Mouse (Mus musculus): ENCODE measurements at regions not wholly inside any gene's neighbourhood (a gene's known extent, or its start where the extent isn't known, plus 50 kb on each side); places are given as distances from the start of the nearest gene placed in this dataset.

DNA sequence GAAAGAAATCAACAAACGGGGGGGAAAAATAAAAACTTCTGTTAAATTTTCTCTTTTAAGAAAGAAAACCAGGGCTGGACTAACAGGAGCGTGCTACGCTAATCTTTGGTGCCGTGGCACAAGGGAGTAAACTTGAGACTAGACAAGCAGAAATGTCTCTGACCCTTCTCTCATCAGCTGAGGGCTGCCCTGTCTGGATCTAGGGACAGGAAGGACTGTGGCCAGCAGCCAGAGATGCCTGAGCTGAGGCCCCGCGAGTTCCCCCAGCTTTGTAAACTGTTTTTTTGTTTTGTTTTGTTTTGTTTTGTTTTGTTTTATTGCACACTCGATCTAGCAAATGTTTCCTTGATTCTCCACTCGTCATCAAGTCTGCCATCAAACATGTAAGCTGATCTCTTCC is 239.4 kb upstream of the Lrig3 start:
- no peak for DNase-seq

- no peak for DNase-seq
Measured at GRCm38 (mm10) chr10:125735744-125736494, 230.0 kb upstream of the Lrig3 start.

- no peak for DNase-seq
Measured at GRCm38 (mm10) chr10:125743181-125743580, 222.8 kb upstream of the Lrig3 start.

DNA sequence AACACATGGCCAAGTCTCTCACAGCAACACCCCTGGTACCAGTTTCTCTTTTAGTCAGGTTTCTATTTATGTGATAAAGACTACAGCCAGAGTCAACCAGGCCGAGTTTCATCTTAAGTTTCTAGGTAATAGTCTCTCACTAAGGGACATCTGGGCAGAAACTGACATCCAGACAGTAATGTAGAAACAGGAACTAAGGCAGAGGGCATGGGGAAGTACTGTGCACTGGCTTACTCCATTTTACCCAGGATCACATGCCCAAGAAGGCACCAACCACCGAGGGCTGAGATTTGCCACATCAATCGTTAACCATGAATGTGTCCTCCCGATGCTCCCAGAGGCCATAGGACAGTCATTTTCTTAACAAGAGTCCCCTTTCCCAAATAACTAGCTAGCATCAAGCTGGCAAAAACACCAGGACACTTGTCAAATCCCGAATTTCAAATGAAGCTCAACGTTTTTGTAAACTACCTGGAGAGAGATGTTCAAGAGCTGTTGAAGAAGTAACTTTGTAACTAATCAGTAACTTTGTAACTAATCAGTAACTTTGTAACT is 216.9 kb upstream of the Lrig3 start:
- no peak for DNase-seq

DNA sequence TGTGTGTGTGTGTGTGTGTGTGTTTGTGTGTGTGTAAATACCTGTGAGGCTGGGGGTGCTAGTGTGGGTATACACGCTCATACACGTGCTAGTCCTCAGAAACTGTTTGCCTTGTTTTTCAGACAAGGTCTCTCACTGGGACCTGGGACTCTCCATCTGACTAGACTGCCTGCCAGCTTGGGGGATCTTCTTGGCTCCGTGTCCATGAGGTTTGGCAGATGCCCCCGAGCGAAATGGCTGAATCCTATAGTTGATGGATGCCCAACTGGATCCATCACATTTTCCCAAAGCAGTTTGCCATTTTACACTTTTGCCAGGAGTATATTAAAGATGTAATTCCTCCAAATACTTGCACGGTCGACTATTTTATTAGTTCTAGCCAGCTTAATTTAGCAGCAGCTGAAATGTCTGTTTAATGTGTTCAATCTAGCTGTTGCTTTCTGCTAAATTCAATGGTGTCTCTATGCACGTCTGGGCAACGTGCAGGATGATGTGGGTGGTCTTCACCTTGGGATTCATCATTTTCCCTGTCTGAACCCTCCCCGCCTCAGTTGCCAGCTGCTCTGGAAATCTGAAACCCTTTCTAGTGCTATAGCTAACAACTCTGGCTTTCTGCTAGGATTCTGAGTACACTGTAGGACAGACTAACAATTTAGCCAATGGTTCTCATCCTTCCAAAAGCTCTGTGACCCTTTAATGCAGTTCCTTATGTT is 213.3 kb upstream of the Lrig3 start:
- DNase-seq, result no peak

- no peak for DNase-seq
Measured at GRCm38 (mm10) chr10:125759171-125759570, 206.8 kb upstream of the Lrig3 start.

DNA sequence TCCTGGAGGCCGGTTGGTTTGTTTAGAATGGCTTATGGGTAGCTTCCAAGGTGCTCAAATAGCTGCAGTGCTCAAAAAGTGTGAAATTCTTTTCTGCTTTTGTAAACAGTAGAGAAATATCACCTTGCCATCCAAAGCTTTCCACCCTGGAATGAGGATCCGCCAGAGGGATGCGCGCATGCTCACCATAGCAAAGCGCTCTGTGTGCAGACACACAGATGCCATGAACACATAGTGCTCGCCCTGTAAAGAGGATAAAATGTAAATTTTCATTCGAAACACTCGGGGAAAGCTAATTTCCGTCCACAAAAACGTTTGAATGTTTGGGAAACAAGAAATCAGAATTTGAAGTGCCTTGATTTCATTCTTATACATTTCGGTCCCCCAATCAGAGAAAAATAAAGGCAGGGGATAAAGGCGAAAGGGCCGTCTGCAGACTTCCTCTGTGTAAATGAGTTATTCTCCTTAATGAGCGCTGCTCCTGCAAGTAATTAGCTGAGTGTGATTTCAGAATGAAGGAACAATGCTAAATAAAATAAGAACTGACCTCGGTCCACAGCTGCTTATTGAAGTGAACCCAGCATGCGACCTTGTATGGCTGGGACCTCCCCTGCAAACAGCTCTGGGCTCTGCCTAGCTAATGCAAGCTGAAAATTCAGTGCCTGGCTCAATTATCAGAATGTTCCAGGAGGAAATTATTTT is 203.4 kb upstream of the Lrig3 start:
- no peak for DNase-seq

DNA sequence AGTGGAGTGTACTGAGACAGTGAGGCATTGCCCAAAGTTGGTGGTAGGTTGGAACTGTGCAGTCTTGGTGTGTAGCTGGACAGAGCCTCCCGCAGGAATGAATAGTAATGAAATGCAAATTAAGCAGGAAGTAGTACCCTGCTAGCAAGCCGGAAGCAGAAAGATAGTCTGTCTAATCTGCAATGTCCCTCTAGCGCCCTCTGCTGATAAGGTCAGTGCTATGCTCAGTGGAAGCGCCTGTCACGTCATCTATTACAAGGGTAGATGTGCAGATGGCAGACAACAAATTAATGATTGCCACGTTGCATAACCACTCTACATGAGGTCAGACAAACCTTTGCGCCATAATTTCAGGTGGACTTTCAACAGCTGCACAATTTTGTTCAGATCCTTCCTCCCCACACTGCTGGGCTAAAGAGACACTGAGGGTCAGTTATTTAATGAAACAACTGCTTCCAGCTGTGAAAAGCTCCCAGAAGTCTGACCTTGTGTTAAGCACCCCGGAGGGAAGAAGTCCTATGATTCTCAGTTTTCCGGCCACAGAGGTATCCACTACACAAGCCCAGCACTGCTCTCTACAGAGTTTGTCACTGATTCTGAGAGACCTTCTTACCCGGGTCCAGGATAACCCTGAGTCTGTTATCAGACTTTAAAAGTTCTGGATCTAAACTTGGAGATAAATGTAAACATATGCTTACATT is 201.4 kb upstream of the Lrig3 start:
- DNase-seq, result peak; percentile 30

DNA sequence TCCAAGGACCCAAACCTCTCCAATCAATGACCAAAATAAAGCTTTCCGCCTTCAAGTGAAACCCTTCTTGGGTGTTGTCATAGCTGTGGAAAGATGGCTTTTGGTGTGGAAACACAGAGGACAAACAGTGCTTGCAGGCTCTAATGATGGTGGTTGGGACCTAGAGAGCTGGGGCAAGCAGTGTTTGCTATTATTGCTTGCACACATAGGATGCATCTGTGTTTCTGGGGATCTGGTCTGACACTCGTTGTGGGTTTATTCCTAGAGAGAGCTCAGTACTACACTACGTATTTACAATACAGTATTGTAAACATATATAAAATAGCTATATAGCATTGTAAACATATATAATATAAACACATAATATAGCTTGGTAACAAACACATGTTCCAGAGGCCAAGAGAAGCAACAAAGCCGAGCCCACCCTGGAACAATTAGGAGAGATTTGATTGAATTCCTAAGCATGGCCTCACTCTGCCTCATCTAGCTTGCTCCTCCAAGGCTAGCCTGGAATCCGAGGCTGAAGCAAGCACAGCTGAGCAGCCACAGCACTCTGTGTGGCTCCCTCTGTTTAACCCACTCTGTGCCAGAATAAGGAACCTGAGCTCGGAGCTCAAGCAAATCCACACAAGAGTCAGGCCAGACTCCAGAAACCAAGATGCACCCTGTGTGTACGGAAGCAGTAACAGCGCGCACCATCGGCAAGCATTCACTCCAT is 200.7 kb upstream of the Lrig3 start:
- no peak for DNase-seq

DNA sequence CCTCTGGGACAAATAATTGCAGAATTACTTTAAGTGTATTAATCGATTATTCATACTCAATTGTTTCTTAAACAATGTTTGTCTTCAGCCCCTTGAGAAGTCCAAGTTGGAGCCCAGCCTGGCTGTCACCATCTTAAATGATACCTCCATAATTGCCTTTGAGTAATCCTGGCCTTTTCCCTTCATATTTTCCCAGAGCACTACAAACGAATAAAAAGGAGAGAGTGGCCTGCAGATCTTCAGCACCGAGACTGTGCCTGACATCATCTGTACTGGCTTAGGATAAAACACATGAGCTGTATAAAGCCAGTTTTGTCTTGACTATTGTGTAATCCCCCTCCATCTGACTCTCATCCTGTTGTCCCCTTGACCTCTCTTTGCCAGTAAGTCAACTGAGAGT is 197.7 kb upstream of the Lrig3 start:
- no peak for DNase-seq

DNA sequence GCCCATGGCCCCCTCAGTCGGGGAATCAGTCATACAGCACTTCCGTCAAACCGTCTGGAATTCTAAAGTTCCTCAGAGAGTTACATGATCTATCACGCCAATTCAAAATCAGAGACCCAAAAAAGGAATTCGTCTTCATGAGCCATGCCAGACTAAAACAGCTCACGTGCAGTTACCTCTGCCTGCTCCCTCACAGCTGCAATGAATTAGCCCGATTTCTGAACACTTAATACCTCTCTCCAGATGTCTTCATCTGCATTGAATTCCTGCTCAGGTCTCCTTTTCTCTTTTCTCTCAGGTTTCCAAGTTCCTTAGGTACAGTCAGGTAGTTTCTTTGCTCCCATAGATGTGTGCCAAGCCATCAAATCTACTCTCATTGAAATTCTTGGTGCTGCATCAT is 192.4 kb upstream of the Lrig3 start:
- no peak for DNase-seq

DNA sequence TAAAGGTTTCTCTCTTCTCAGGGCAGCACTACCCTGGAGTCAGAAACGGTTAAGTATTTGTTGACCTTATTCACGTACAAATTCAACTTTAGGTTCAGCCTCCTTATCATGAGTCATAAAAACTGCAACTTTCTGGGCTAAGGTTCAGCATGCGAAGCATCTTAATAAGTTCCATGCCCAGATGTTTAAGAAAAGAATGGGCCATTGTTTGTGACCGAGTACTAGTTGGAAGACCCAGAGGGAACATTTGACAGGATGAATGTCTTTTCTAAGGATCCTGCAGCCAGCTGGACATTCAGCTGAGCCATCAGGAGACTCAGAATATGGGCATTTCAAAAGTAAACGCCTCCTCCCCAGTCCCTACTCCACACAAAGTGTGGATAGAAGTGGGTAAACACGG is 183.5 kb upstream of the Lrig3 start:
- no peak for DNase-seq

DNA sequence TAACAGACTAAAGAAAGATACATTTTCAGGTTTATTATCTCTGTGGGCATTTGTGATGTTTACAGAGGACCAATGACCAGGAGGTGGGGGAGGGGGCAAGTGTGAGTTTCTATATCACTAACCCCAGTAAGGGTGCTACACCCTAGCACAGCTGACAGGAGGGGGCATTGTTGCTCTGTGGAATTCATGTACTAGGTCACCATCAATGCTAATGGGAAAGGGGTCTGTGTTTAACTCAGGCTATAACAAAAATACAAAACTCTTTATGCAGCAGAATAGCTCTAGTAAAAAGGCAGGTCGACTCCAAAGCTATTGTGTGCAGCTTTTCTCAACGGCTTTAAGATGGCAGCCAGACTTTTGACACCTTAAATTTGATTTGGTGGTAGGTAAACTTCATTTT is 181.1 kb upstream of the Lrig3 start:
- peak; percentile 32 for DNase-seq

DNA sequence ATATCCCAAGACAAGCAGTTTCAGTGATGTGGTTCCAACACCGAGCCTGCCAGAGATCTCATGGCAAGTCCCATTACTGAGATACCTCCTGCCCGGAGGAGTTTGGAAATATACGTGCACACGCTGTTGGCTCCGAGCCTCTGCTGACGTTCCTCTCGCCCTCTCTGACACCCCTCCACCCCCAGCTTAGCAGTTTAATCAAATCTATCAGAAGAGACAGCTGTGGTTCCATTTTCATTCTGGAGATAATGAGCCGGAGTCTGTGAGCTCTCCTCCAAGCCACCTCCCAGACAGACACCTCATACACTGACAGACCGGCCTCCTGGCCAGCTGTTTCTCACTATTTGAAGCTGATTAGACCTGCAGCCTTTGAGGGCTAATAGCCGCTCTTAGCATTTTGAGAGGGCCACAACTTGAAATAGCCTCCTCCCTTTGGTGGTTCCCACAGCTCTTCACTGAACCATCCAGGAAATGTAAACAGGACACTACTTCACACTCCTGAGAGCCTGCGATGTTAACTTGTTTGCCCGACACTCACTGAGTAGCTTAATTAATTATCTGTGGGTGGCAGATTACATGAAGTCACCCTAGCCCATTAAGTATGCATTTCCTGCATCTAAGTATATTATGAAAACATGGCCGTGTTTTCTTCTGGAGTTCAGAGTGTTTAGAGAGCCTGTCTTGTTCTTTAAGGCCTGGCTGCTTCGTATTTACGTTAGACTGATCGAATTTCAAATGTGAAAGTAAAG is 180.3 kb upstream of the Lrig3 start:
- DNase-seq, result peak; percentile 10

DNA sequence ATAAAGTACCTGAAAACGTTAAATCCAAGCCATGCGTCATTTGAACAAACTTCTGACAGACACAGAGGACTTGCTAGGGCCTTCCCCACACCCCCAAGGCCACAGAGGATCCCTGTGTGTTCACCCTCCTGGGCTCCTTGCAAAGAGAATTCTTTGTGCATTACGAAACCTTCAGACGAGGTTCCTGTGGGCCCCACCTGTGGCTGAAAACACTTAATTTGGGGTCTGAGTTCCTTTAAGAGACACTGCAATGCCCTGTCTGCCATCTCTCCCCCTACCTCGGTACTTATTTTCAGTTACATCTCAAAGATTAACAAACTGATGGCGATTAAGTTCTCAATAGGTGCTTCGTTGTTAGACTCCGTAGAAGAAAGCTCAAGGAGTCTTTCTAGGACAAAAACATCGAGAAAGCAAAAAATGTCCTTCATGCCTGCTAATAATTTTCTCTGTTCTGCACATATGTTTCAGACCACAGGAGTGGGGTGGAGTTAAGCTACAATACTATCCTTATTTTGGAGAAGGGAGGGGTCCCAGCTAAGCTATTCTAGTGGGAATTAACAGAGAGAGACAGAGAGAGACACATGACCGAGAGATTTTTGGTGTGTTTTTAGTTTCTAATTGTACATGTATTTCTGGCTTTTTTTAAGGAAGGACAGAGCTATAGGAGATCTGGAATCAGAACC is 179.6 kb upstream of the Lrig3 start:
- DNase-seq, result peak; percentile 22

GRCm38 (mm10) chr10:125786880-125787337 is 179.1 kb upstream of the Lrig3 start:
- DNase-seq, result peak; percentile 16

- DNase-seq, result no peak
Measured at GRCm38 (mm10) chr10:125787441-125788060, 178.4 kb upstream of the Lrig3 start.

DNA sequence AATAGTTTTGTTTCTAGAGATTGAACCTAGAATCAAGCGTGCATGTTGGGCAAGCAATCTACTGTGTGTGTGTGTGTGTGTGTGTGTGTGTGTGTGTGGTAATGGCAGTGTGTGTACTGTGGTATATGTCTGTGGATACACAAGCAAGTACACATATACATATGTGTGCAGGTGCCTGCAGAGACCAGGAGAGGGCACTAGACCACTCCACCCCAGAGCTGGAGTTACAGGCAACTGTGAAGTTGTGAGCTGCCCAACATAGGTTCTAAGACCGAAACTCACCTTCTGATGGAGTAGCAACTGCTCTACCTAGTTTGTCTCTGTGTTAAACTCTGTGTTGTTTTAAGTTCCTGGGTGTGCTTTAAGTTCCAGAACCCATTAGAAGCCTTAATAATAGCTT is 177.7 kb upstream of the Lrig3 start:
- no peak for DNase-seq

DNA sequence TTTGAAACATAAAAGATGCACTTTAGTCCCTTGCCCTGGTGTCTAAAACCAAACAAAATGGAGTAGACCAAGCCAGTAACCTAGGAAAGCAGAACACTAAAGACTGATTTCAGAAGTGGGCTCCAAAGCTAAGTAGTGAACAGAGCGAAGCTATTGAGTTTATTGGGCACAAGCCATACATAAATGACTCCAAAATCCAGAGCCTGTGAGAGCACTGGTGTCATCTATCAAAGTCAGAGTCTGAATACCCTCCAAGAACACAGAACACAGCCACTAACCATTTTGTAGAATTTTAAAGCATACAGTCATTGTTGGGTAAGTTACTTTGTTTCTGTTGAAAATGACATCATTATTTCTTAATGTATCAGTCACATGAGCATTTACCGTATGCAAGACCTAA is 175.0 kb upstream of the Lrig3 start:
- DNase-seq, result no peak

DNA sequence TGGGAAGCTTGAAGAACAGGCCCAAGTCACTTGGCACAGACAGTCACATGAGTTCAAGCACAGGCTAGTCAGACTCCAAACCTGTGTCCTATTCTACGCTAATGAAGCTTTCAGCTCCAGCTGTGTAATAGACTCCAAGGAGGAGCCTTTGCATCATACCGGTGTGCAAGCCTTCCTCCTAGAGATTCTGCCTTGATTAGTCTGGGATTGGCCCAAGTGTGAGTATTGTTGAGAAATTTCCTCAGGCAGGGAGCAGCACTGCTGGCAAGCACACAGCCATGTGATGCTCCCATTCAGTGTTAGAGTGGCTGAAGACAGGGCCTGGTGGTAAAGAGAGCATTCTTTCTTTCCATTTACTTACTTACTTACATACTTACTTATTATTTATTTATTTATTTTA is 171.5 kb upstream of the Lrig3 start:
- no peak for DNase-seq

Measured in adrenal gland, postnatal 10 days (tissue).